ENCODE assay signal across 14 mouse cellular contexts in genomic region chr16:30939210-30939609, GRCm38 (mm10).
DNase-seq lines count a peak whose midpoint lies in the region; ATAC-seq and TF ChIP-seq lines count a peak whose summit lies in the region.
"Had no signal": no experiment of that assay in that cellular context is flagged by ENCODE, and none has a peak within 500 bp of the region (broad histone marks: within the 10 kb centered on the region; RNA-seq: fewer than 3 reads in every experiment).

No protein-coding gene starts in this region.

- TF ChIP-seq CTCF in gastrocnemius, adult 2 months (IDR thresholded peaks at IDR 0.05): peak; percentile 19; the same call in 1 of the 2 replicates
- no peak for TF ChIP-seq CTCF in bone marrow macrophage, adult 2 months (IDR thresholded peaks at IDR 0.05; ENCODE audit: low read depth, low read length)

- H3K27me3 ChIP-seq in lung, embryonic 15.5 days: no peaks in the 10 kb centered on the region
- no peaks in the 10 kb centered on the region for H3K27me3 ChIP-seq in splenic B cell, adult 2 months (ENCODE audit: control insufficient read depth, insufficient read depth, low read length, poor library complexity, severe bottlenecking)
- H3K27me3 ChIP-seq: embryonic facial prominence, embryonic 12.5 days; forebrain, embryonic 13.5 days; liver, embryonic 15.5 days; Patski had no signal

- no peak overlapping the region for H3K4me2 ChIP-seq in lung, embryonic 15.5 days
- H3K4me2 ChIP-seq: embryonic facial prominence, embryonic 12.5 days; forebrain, embryonic 13.5 days; liver, embryonic 15.5 days had no signal

- intact Hi-C loops in gastrocnemius, adult 2 months (cut with DNase I): no loop called here

- DNase-seq in gastrocnemius, adult 2 months: no peak
- DNase-seq in gastrocnemius, postnatal 25 days: no peak
- no peak for DNase-seq in lung, postnatal 4 days
- DNase-seq in splenic B cell, adult 2 months (ENCODE audit: low read depth, low spot score): peak; percentile 54
- DNase-seq in spleen, postnatal 14 days (ENCODE audit: low spot score in 2 of 2): no peak
- DNase-seq in urinary bladder, postnatal 25 days (ENCODE audit: low spot score): no peak
- DNase-seq: cerebellum, adult 2 months; gastrocnemius, postnatal 36 days had no signal

- peak overlapping the region; percentile 21; the same call in 1 of the 2 replicates for H3K27ac ChIP-seq in gastrocnemius, adult 2 months
- H3K27ac ChIP-seq in lung, embryonic 15.5 days: peak overlapping the region; percentile 7; the same call in 1 of the 2 replicates
- peak overlapping the region; percentile 7; the same call in 1 of the 2 replicates for H3K27ac ChIP-seq in bone marrow macrophage, adult 2 months (ENCODE audit: insufficient read depth, low read depth, low read length)
- H3K27ac ChIP-seq: embryonic facial prominence, embryonic 12.5 days; forebrain, embryonic 13.5 days; liver, embryonic 15.5 days had no signal

- no peak overlapping the region for H3K9ac ChIP-seq in lung, embryonic 15.5 days
- H3K9ac ChIP-seq: embryonic facial prominence, embryonic 12.5 days; forebrain, embryonic 13.5 days; liver, embryonic 15.5 days had no signal

- WGBS in lung, embryonic 15.5 days: 84% methylated on average over 8 of the region's 8 CpGs

- no peaks in the 10 kb centered on the region for H3K36me3 ChIP-seq in lung, embryonic 15.5 days
- no peaks in the 10 kb centered on the region for H3K36me3 ChIP-seq in splenic B cell, adult 2 months (ENCODE audit: control insufficient read depth, insufficient read depth, low read length, poor library complexity, severe bottlenecking)
- H3K36me3 ChIP-seq: embryonic facial prominence, embryonic 12.5 days; liver, embryonic 15.5 days had no signal

- H3K4me3 ChIP-seq in gastrocnemius, adult 2 months: no peak overlapping the region
- H3K4me3 ChIP-seq in lung, embryonic 15.5 days: no peak overlapping the region
- no peak overlapping the region for H3K4me3 ChIP-seq in bone marrow macrophage, adult 2 months (ENCODE audit: insufficient read depth, low read length)
- H3K4me3 ChIP-seq: embryonic facial prominence, embryonic 12.5 days; forebrain, embryonic 13.5 days; liver, embryonic 15.5 days had no signal

- H3K4me1 ChIP-seq in lung, embryonic 15.5 days: peaks cover 30% of the 10 kb centered on the region; the same call in 1 of the 2 replicates
- H3K4me1 ChIP-seq in bone marrow macrophage, adult 2 months (ENCODE audit: control insufficient read depth, insufficient read depth, low read length): peaks cover 43% of the 10 kb centered on the region

- no peak for ATAC-seq in lung, embryonic 15.5 days (ENCODE audit: borderline replicate concordance, extremely low read depth, low FRiP score, low TSS enrichment)
- ATAC-seq: forebrain, embryonic 13.5 days; Patski had no signal

- TF ChIP-seq POLR2A in bone marrow macrophage, adult 2 months (IDR thresholded peaks at IDR 0.05; ENCODE audit: borderline replicate concordance, low read depth, low read length): no peak

- no peaks in the 10 kb centered on the region for H3K9me3 ChIP-seq in lung, embryonic 15.5 days
- H3K9me3 ChIP-seq: embryonic facial prominence, embryonic 12.5 days; forebrain, embryonic 13.5 days; liver, embryonic 15.5 days had no signal
